Mouse (Mus musculus) ES-E14 (cell line): ENCODE data around the gene Map1lc3b.

Experiments
- CHD2 ChIP-seq: IDR thresholded peaks from 2 replicates; pipeline ENCODE4 v1.6.1; 2014; ENCODE audit warnings: mild to moderate bottlenecking, low read depth, low read length, inconsistent platforms
- HCFC1 ChIP-seq: IDR thresholded peaks from 2 replicates; pipeline ENCODE4 v1.6.1; 2012; ENCODE audit warnings: low read length, inconsistent platforms, borderline replicate concordance; ENCODE audit not compliant: insufficient read depth
- MAFK ChIP-seq: IDR thresholded peaks from 2 replicates; pipeline ENCODE4 v1.6.1; 2014; ENCODE audit warnings: mild to moderate bottlenecking, low read depth, low read length, inconsistent platforms; ENCODE audit not compliant: insufficient read depth
- ZC3H11A ChIP-seq: IDR thresholded peaks from 2 replicates; pipeline ENCODE4 v1.6.1; 2012; ENCODE audit warnings: low read depth, mild to moderate bottlenecking, inconsistent platforms, low read length, borderline replicate concordance
- ZNF384 ChIP-seq: IDR thresholded peaks from 2 replicates; pipeline ENCODE4 v1.6.1; 2012; ENCODE audit warnings: low read depth, low read length, inconsistent platforms

DNA sequence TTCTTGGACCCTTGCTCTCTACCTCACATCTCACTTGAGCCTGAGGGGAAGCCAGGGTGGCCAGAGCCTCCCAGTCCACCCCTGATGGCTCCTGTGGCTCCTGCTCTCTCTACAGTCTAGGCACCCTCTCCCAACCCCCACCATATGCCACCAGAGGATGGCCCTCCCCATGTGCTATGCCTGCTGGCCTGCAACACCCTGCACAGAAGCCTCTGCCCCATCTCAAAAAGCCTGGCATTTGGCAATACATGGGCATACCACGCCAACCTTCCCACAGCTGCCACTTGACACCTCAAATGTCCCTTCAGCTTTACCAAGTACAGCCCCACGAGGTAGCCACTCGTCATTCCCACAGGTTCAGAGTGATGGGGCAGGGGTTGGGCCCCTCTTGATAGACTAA is 52.6 kb downstream of the Map1lc3b start:
- TF ChIP-seq HCFC1 (no peak), CHD2 (no peak), MAFK (no peak), ZNF384 (no peak), ZC3H11A (no peak)
